Mouse (Mus musculus) pancreas, adult 10 weeks (tissue): Measurements from ENCODE around the gene Ugt2a2. TPM values are rescaled to one million over a fixed set of nuclear protein-coding genes. Genes with fewer than 3 reads are reported as not detected.

ENCODE experiments used
- polyA plus RNA-seq: library from polyadenylated mRNA; stranded (reverse); fragments of 350-450 nt; fragmentation: Illumina TruSeq; extraction: RNeasy Lipid Tissue Mini Kit (QIAGEN cat#74804); gene quantifications from one replicate; pipeline ENCODE4 v1.2.3, GENCODE M21; 2015; ENCODE audit warnings: low read depth, low replicate concordance; ENCODE audit not compliant: insufficient read depth

The Ugt2a2 gene
- not detected for polyA plus RNA-seq

GRCm38 (mm10) chr5:87482160-87482559, at the start of gene Ugt2a2:
TSS of gene Ugt2a2 (minus strand) at chr5:87482260.

GRCm38 (mm10) chr5:87490771-87491170, 8.7 kb upstream of the Ugt2a2 start, which contains the start of gene Ugt2a1:
TSS of gene Ugt2a1 (minus strand) at chr5:87490871.

GRCm38 (mm10) chr5:87486706-87487105, 4.6 kb upstream of the Ugt2a2 start, which contains the start of gene Gm43638:
TSS of gene Gm43638 (minus strand) at chr5:87486806.

GRCm38 (mm10) chr5:87424041-87424440, 58.0 kb downstream of the Ugt2a2 start, which contains the start of gene Ugt2b38:
TSS of gene Ugt2b38 (minus strand) at chr5:87424203.

Other genes with a start within 250 kb of the Ugt2a2 start
- not detected for gene Ugt2b37, start 227.5 kb downstream of the Ugt2a2 start, polyA plus RNA-seq
- gene Ugt2a3, start 145.1 kb downstream of the Ugt2a2 start, polyA plus RNA-seq = not detected
- not detected for gene Ugt2b38, start 58.1 kb downstream of the Ugt2a2 start, polyA plus RNA-seq
- gene Gm43638, start 4.5 kb upstream of the Ugt2a2 start, polyA plus RNA-seq = not detected
- not detected for gene Ugt2a1, start 8.6 kb upstream of the Ugt2a2 start, polyA plus RNA-seq
- gene Sult1b1, start 55.9 kb upstream of the Ugt2a2 start, polyA plus RNA-seq = not detected
- gene Sult1d1, start 86.8 kb upstream of the Ugt2a2 start, polyA plus RNA-seq = 1.00 TPM
- gene Sult1e1, start 109.3 kb upstream of the Ugt2a2 start, polyA plus RNA-seq = not detected
- not detected for gene Csn1s1, start 183.9 kb upstream of the Ugt2a2 start, polyA plus RNA-seq
- not detected for gene Csn2, start 217.4 kb upstream of the Ugt2a2 start, polyA plus RNA-seq